Mouse (Mus musculus) CH12.LX (cell line): Measurements from ENCODE around the gene Fgd6.

Experiments used
- CTCF ChIP-seq, 2 experiments: IDR thresholded peaks in 1 of 2; conservative IDR thresholded peaks in 1 of 2; 2 replicates each; pipeline ENCODE4 v1.5.1; 2011 to 2012; ENCODE audit warnings: low read depth in 2 of 2, low read length in 2 of 2, improper control_type of control experiment in 1 of 2, inconsistent platforms in 1 of 2, mild to moderate bottlenecking in 1 of 2, moderate library complexity in 1 of 2
- EP300 ChIP-seq: IDR thresholded peaks from 2 replicates; pipeline ENCODE4 v1.6.1; 2011; ENCODE audit warnings: low read length, improper control_type of control experiment
- NRF1 ChIP-seq: IDR thresholded peaks from 2 replicates; pipeline ENCODE4 v1.6.1; 2014; ENCODE audit warnings: low read depth, mild to moderate bottlenecking, inconsistent platforms, low read length, improper control_type of control experiment, moderate library complexity
- POLR2A ChIP-seq: IDR thresholded peaks from 2 replicates; pipeline ENCODE4 v1.6.1; 2011; ENCODE audit warnings: low read depth, mild to moderate bottlenecking, improper control_type of control experiment, low read length
- ZNF384 ChIP-seq: IDR thresholded peaks from 2 replicates; pipeline ENCODE4 v1.6.1; 2012; ENCODE audit warnings: low read depth, low read length, improper control_type of control experiment, inconsistent platforms

DNA sequence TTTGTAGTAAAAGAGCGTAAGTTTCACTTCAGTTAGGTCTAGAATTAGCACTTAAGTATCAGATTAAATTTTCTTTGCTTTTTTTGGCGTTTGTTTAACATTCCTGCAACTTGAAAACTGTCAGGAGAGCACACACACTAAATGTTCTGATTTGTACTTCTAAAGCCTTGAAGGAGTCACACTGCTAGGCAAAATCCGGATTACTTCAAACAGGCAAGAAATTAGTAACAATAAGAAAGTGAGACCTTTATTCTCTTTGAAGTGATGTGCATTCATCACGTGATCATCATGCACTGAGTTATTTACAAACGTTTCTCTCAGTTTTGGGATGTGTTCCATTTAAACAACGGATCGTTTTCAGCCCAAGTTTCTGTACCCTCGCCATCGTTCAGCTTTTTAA lies 1.4 kb downstream of the Fgd6 start:
- TF ChIP-seq ZNF384 (no peak), NRF1 (no peak), POLR2A (no peak), CTCF (conservative IDR thresholded peaks at IDR 0.05 in 1 of 2, IDR thresholded peaks at IDR 0.05 in 1 of 2; ENCODE audit: low read depth in 2 of 2, low read length in 2 of 2) (no peak), EP300 (no peak)
